Mouse (Mus musculus): Measurements from ENCODE around the gene Stra6. TPM values are rescaled to one million over a fixed set of nuclear protein-coding genes. Genes with fewer than 3 reads are reported as not detected.

The Stra6 gene
- polyA plus RNA-seq, 2 experiments = 0.07 TPM; not detected in 1

- H3K4me1 ChIP-seq (replicated peaks; ENCODE audit: control insufficient read depth in 2 of 2, insufficient read depth in 2 of 2, low read length in 1 of 2) = 0 out of 4 replicates have a peak, but pooled peaks cover 0 to 2% of the 10 kb centered on the region in 2 experiments
- H3K4me2 ChIP-seq (ENCODE audit: low read depth) = no peak overlapping the region
- no peak for ATAC-seq (ENCODE audit: insufficient read depth)
- H3K27ac ChIP-seq = no peak overlapping the region
- H3K9me3 ChIP-seq (ENCODE audit: control insufficient read depth, low read length) = no peaks in the 10 kb centered on the region
- TF ChIP-seq EP300 (IDR thresholded peaks at IDR 0.05; ENCODE audit: low read depth) = no peak
- no peak for TF ChIP-seq CTCF (IDR thresholded peaks at IDR 0.05; ENCODE audit: low read depth)
- 57% methylated on average over 6 of the region's 6 CpGs for WGBS (ENCODE audit: insufficient replicate concordance)
- no peak overlapping the region for H3K9ac ChIP-seq (replicated peaks)
- no peaks in the 10 kb centered on the region for H3K27me3 ChIP-seq (ENCODE audit: control insufficient read depth, insufficient read depth, low read length)
- H3K4me3 ChIP-seq (ENCODE audit: insufficient read depth in 1 of 2, low read depth in 2 of 2, low read length in 2 of 2) = no peak overlapping the region
- DNase-seq (ENCODE audit: low read depth in 3 of 3, low spot score in 3 of 3) = no peak
- no peaks in the 10 kb centered on the region for H3K36me3 ChIP-seq (replicated peaks; ENCODE audit: control insufficient read depth, insufficient read depth, low read depth)
Observed at GRCm38 (mm10) chr9:58065532-58065931, 1.9 kb downstream of the Stra6 start.

GRCm38 (mm10) chr9:58065977-58066730, 2.6 kb downstream of the Stra6 start:
- ATAC-seq (ENCODE audit: insufficient read depth) (no peak), DNase-seq (ENCODE audit: low read depth in 3 of 3, low spot score in 3 of 3) (no peak)
- no peak overlapping the region for H3K4me2 ChIP-seq (ENCODE audit: low read depth)
- no peak overlapping the region for H3K9ac ChIP-seq (replicated peaks)
- H3K36me3 ChIP-seq (replicated peaks; ENCODE audit: control insufficient read depth, insufficient read depth, low read depth) = no peaks in the 10 kb centered on the region
- H3K27me3 ChIP-seq (ENCODE audit: control insufficient read depth, insufficient read depth, low read length) = no peaks in the 10 kb centered on the region
- H3K9me3 ChIP-seq (ENCODE audit: control insufficient read depth, low read length) = no peaks in the 10 kb centered on the region
- TF ChIP-seq EP300 (IDR thresholded peaks at IDR 0.05; ENCODE audit: low read depth) (no peak), CTCF (IDR thresholded peaks at IDR 0.05; ENCODE audit: low read depth) (no peak)
- 53% methylated on average over 6 of the region's 6 CpGs for WGBS (ENCODE audit: insufficient replicate concordance)
- H3K4me1 ChIP-seq (replicated peaks; ENCODE audit: control insufficient read depth in 2 of 2, insufficient read depth in 2 of 2, low read length in 1 of 2) = 0 out of 4 replicates have a peak, but pooled peaks cover 0 to 2% of the 10 kb centered on the region in 2 experiments
- H3K4me3 ChIP-seq (ENCODE audit: insufficient read depth in 1 of 2, low read depth in 2 of 2, low read length in 2 of 2) = no peak overlapping the region
- no peak overlapping the region for H3K27ac ChIP-seq

- WGBS (ENCODE audit: insufficient replicate concordance) = 55% methylated on average over 6 of the region's 6 CpGs
- no peak for DNase-seq (ENCODE audit: low read depth in 3 of 3, low spot score in 3 of 3)
- no peak overlapping the region for H3K27ac ChIP-seq
- H3K9me3 ChIP-seq (ENCODE audit: control insufficient read depth, low read length) = no peaks in the 10 kb centered on the region
- H3K9ac ChIP-seq (replicated peaks) = no peak overlapping the region
- H3K27me3 ChIP-seq (ENCODE audit: control insufficient read depth, insufficient read depth, low read length) = no peaks in the 10 kb centered on the region
- ATAC-seq (ENCODE audit: insufficient read depth) = no peak
- no peaks in the 10 kb centered on the region for H3K4me1 ChIP-seq (replicated peaks; ENCODE audit: control insufficient read depth in 2 of 2, insufficient read depth in 2 of 2, low read length in 1 of 2)
- no peaks in the 10 kb centered on the region for H3K36me3 ChIP-seq (replicated peaks; ENCODE audit: control insufficient read depth, insufficient read depth, low read depth)
- TF ChIP-seq EP300 (IDR thresholded peaks at IDR 0.05; ENCODE audit: low read depth) (no peak), CTCF (IDR thresholded peaks at IDR 0.05; ENCODE audit: low read depth) (no peak)
- H3K4me3 ChIP-seq (ENCODE audit: insufficient read depth in 1 of 2, low read depth in 2 of 2, low read length in 2 of 2) = no peak overlapping the region
- H3K4me2 ChIP-seq (ENCODE audit: low read depth) = no peak overlapping the region
Observed at GRCm38 (mm10) chr9:58066731-58067095, 3.1 kb downstream of the Stra6 start.

GRCm38 (mm10) chr9:58067546-58067945, 4.0 kb downstream of the Stra6 start:
- H3K9me3 ChIP-seq (ENCODE audit: control insufficient read depth, low read length) = no peaks in the 10 kb centered on the region
- H3K4me3 ChIP-seq (ENCODE audit: insufficient read depth in 1 of 2, low read depth in 2 of 2, low read length in 2 of 2) = no peak overlapping the region
- DNase-seq (ENCODE audit: low read depth in 3 of 3, low spot score in 3 of 3) (no peak), ATAC-seq (ENCODE audit: insufficient read depth) (no peak)
- no peaks in the 10 kb centered on the region for H3K27me3 ChIP-seq (ENCODE audit: control insufficient read depth, insufficient read depth, low read length)
- WGBS (ENCODE audit: insufficient replicate concordance) = 65% methylated on average over 3 of the region's 3 CpGs
- no peak overlapping the region for H3K27ac ChIP-seq
- H3K4me1 ChIP-seq (replicated peaks; ENCODE audit: control insufficient read depth in 2 of 2, insufficient read depth in 2 of 2, low read length in 1 of 2) = no peaks in the 10 kb centered on the region
- no peak overlapping the region for H3K9ac ChIP-seq (replicated peaks)
- no peaks in the 10 kb centered on the region for H3K36me3 ChIP-seq (replicated peaks; ENCODE audit: control insufficient read depth, insufficient read depth, low read depth)
- no peak overlapping the region for H3K4me2 ChIP-seq (ENCODE audit: low read depth)
- TF ChIP-seq CTCF (IDR thresholded peaks at IDR 0.05; ENCODE audit: low read depth) = no peak
- no peak for TF ChIP-seq EP300 (IDR thresholded peaks at IDR 0.05; ENCODE audit: low read depth)

GRCm38 (mm10) chr9:58074561-58074960, 11.0 kb downstream of the Stra6 start:
- no peaks in the 10 kb centered on the region for H3K36me3 ChIP-seq (replicated peaks; ENCODE audit: control insufficient read depth, insufficient read depth, low read depth)
- no peak overlapping the region for H3K4me2 ChIP-seq (ENCODE audit: low read depth)
- no peaks in the 10 kb centered on the region for H3K4me1 ChIP-seq (replicated peaks; ENCODE audit: control insufficient read depth in 2 of 2, insufficient read depth in 2 of 2, low read length in 1 of 2)
- H3K27me3 ChIP-seq (ENCODE audit: control insufficient read depth, insufficient read depth, low read length) = no peaks in the 10 kb centered on the region
- 36% methylated on average over 3 of the region's 3 CpGs for WGBS (ENCODE audit: insufficient replicate concordance)
- DNase-seq (ENCODE audit: low read depth in 3 of 3, low spot score in 3 of 3) = no peak
- H3K9ac ChIP-seq (replicated peaks) = no peak overlapping the region
- no peak overlapping the region for H3K27ac ChIP-seq
- ATAC-seq (ENCODE audit: insufficient read depth) = no peak
- no peak overlapping the region for H3K4me3 ChIP-seq (ENCODE audit: insufficient read depth in 1 of 2, low read depth in 2 of 2, low read length in 2 of 2)
- no peak for TF ChIP-seq CTCF (IDR thresholded peaks at IDR 0.05; ENCODE audit: low read depth)
- no peak for TF ChIP-seq EP300 (IDR thresholded peaks at IDR 0.05; ENCODE audit: low read depth)
- no peaks in the 10 kb centered on the region for H3K9me3 ChIP-seq (ENCODE audit: control insufficient read depth, low read length)

Data from liver, embryonic 14.5 days (tissue).